Mouse (Mus musculus): ENCODE data around the gene Fam198b.

The Fam198b gene

GRCm38 (mm10) chr3:79884305-79884704 lies at the start of gene Fam198b:
Gene Fam198b, plus strand, starts transcription at chr3:79884533.
- peak; percentile 36 for DNase-seq (ENCODE audit: low spot score)

GRCm38 (mm10) chr3:79838751-79839150 lies 45.6 kb upstream of the Fam198b start:
- DNase-seq (ENCODE audit: low spot score): peak; percentile 30

- DNase-seq (ENCODE audit: low spot score): no peak
Observed at GRCm38 (mm10) chr3:79841475-79841874, 42.9 kb upstream of the Fam198b start.

GRCm38 (mm10) chr3:79842165-79842564 lies 42.2 kb upstream of the Fam198b start:
- DNase-seq (ENCODE audit: low spot score): peak; percentile 87

- DNase-seq (ENCODE audit: low spot score): peak; percentile 83
Observed at GRCm38 (mm10) chr3:79842616-79843016, 41.7 kb upstream of the Fam198b start.

- no peak for DNase-seq (ENCODE audit: low spot score)
Observed at GRCm38 (mm10) chr3:79843999-79844398, 40.3 kb upstream of the Fam198b start.

GRCm38 (mm10) chr3:79846633-79847032 lies 37.7 kb upstream of the Fam198b start:
- no peak for DNase-seq (ENCODE audit: low spot score)

- DNase-seq (ENCODE audit: low spot score): no peak
Observed at GRCm38 (mm10) chr3:79848841-79849240, 35.5 kb upstream of the Fam198b start.

GRCm38 (mm10) chr3:79849621-79850020 lies 34.7 kb upstream of the Fam198b start:
- DNase-seq (ENCODE audit: low spot score): no peak

- DNase-seq (ENCODE audit: low spot score): no peak
Observed at GRCm38 (mm10) chr3:79850656-79851055, 33.7 kb upstream of the Fam198b start.

- no peak for DNase-seq (ENCODE audit: low spot score)
Observed at GRCm38 (mm10) chr3:79852108-79852507, 32.2 kb upstream of the Fam198b start.

- no peak for DNase-seq (ENCODE audit: low spot score)
Observed at GRCm38 (mm10) chr3:79852654-79853166, 31.6 kb upstream of the Fam198b start, which contains the start of gene Tmem144. Gene Tmem144, minus strand, starts transcription at chr3:79852773.

GRCm38 (mm10) chr3:79857780-79858179 lies 26.6 kb upstream of the Fam198b start:
- DNase-seq (ENCODE audit: low spot score): no peak

GRCm38 (mm10) chr3:79858221-79858620 lies 26.1 kb upstream of the Fam198b start:
- no peak for DNase-seq (ENCODE audit: low spot score)

GRCm38 (mm10) chr3:79864824-79865223 lies 19.5 kb upstream of the Fam198b start:
- no peak for DNase-seq (ENCODE audit: low spot score)

- no peak for DNase-seq (ENCODE audit: low spot score)
Observed at GRCm38 (mm10) chr3:79866089-79866488, 18.2 kb upstream of the Fam198b start.

- DNase-seq (ENCODE audit: low spot score): no peak
Observed at GRCm38 (mm10) chr3:79866526-79866925, 17.8 kb upstream of the Fam198b start.

GRCm38 (mm10) chr3:79867121-79867709 lies 17.1 kb upstream of the Fam198b start:
- DNase-seq (ENCODE audit: low spot score): no peak

GRCm38 (mm10) chr3:79875471-79875870 lies 8.9 kb upstream of the Fam198b start:
- no peak for DNase-seq (ENCODE audit: low spot score)

- no peak for DNase-seq (ENCODE audit: low spot score)
Observed at GRCm38 (mm10) chr3:79878350-79878749, 6.0 kb upstream of the Fam198b start.

GRCm38 (mm10) chr3:79879246-79879645 lies 5.1 kb upstream of the Fam198b start:
- no peak for DNase-seq (ENCODE audit: low spot score)

- DNase-seq (ENCODE audit: low spot score): no peak
Observed at GRCm38 (mm10) chr3:79881645-79882044, 2.7 kb upstream of the Fam198b start.

GRCm38 (mm10) chr3:79883092-79883491 lies 1.2 kb upstream of the Fam198b start:
- DNase-seq (ENCODE audit: low spot score): peak; percentile 80

- peak; percentile 84 for DNase-seq (ENCODE audit: low spot score)
Observed at GRCm38 (mm10) chr3:79884761-79885189, 442 bp downstream of the Fam198b start.

Data from embryo, embryonic 10.5 days (tissue).